Mouse (Mus musculus) spleen, adult 2 months (tissue): ENCODE results near the gene Slc29a1.

Source experiments
- CTCF ChIP-seq: fragments of 200-500 bp; IDR thresholded peaks from 2 replicates; pipeline ENCODE4 v1.5.1; 2011; ENCODE audit warnings: mild to moderate bottlenecking, inconsistent platforms; ENCODE audit not compliant: insufficient read depth, insufficient read length, insufficient replicate concordance; ENCODE audit errors: extremely low read depth
- POLR2A ChIP-seq: fragments of 200-500 bp; IDR thresholded peaks from 2 replicates; pipeline ENCODE4 v1.6.1; 2011; ENCODE audit warnings: low read depth, low read length, inconsistent platforms

GRCm38 (mm10) chr17:45549617-45550181 lies 49.7 kb downstream of the Slc29a1 start, which contains the start of gene Tmem151b:
- TF ChIP-seq CTCF (no peak), POLR2A (no peak)
